Mouse (Mus musculus) heart, postnatal 25 days (tissue): ENCODE data around the gene Gp1bb. TPM values are rescaled to one million over a fixed set of nuclear protein-coding genes. Genes with fewer than 3 reads are reported as not detected.

Source experiments
- DNase-seq: peaks from one replicate; pipeline ENCODE4 v3.0.0; 2022; ENCODE audit warnings: low spot score
- intact Hi-C: fragments of 180-260 bp; cut with DNase I; formaldehyde crosslinking; loops from one replicate; pipeline ENCODE4 v1.15.1; 2025
- total RNA-seq, 2 experiments: library from RNA; stranded (reverse); gene quantifications; 2 replicates each; pipeline ENCODE4 v1.2.3; 2021

Gp1bb gene
- total RNA-seq, result 1 to 10 TPM in 1 of 2 experiments, under 1 TPM in 1; 0.36 to 1.1 TPM

DNA sequence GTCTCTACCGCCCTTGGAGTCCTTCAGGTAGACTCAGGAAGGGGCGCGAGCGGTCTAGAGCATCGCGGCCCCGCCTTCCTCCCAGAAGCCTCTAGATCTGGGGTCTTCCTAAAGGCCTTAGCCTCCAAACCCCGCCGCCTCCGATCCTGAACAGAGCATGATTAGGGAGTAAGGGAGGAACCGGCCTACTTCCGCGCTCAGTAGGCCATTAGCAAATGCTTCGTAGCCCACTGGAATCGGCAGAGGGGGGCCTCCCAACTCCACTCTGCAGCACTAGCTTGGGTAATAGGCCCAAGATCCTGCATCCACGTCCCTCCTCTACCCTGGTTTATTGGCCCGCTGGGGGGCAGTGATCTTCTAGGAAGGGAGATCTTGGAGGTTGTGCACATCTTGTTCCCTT is at the start of gene Gp1bb:
TSS of gene Gp1bb (minus strand) at position 385 of the 400 bp plus-strand sequence.
- intact Hi-C loops, result loop anchor here (10.0 kb wide), 1 partner anchor 727 kb away; the partner anchor contains the start of genes Dgcr2, Gm20518, Tssk1 and Tssk2
- DNase-seq, result no peak

GRCm38 (mm10) chr16:18669914-18670313 is 47.7 kb upstream of the Gp1bb start:
- no peak for DNase-seq
- intact Hi-C loops, result no loop called here

- DNase-seq, result no peak
- intact Hi-C loops, result no loop called here
Observed at GRCm38 (mm10) chr16:18658597-18658996, 36.4 kb upstream of the Gp1bb start.

DNA sequence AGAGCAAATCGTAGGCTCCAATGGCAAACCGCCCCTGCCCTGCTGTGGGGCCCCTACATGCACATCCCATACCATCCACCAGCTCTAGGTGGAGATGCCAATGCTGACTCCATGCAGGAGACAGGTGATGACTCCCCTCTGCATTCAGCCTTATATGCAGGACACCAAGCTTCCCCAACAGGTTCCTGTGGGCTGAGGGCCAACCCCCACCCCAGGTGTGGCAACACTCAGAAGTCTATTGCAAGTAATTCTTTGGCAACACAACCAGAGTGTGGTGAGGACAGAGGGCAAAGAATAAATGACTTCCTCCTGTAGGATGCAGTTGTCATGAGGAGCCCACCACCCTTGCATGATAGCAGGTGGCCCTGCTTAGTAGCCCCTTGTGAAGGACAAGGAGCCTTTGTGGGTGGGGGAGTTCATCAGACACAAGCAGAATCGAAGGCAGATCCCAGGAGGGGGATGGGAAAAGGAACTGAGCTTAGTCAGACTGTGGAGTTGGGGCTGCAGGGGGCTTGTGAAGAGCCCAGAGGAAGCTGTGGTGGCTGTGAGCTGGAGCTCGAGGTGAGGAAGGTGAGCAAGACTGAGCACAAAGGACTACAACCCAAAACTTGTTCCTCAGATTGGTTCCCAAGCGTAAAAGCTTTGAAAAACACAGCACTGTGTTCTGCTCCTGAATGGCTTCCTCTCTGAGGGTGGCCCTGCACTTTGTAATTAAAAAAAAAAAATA is 33.3 kb upstream of the Gp1bb start:
- intact Hi-C loops, result no loop called here

DNA sequence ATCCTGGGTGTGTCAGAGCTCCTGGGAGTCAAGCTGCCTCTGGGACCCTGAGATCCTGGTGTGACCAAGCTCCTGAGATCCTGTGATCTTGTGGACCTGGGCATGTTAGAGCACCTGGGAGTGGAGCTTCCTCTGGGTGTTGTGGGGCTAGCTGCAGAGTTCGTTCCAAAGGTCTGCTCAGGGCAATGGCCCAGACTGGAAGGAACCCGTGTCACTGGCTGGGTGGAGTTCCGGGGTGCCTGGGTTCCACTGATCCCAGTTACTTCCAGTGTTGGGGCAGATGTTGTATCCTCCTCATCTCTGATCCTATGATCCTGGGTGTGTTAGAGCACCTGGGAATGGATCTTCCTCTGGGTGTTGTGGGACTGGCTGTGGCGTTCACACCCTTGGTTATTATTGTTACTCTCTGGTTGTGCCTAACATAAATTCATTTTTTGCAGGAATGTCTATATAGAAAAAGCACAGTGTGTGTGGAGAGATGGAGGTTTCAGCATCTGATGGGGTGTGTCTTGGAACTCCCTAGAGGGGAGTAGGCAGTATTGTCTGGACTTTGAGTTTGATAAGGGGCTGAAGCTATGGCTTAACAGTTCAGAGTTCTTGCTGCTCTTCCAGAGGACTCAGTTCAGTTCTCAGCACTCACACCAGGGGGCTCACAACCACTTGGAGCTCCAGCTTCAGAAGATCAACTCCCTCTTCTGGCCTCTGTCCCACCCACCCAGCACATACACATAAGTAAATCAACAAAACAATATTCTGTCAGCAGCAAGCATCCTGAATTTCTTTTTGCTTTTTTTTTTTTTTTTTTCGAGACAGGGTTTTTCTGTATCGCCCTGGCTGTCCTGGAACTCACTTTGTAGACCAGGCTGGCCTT is 31.3 kb upstream of the Gp1bb start:
- intact Hi-C loops, result no loop called here
- no peak for DNase-seq

More for the DNA sequence above, 33.3 kb upstream of the Gp1bb start:
- no peak for DNase-seq

- intact Hi-C loops, result no loop called here
- no peak for DNase-seq
Observed at GRCm38 (mm10) chr16:18649126-18649525, 26.9 kb upstream of the Gp1bb start.

DNA sequence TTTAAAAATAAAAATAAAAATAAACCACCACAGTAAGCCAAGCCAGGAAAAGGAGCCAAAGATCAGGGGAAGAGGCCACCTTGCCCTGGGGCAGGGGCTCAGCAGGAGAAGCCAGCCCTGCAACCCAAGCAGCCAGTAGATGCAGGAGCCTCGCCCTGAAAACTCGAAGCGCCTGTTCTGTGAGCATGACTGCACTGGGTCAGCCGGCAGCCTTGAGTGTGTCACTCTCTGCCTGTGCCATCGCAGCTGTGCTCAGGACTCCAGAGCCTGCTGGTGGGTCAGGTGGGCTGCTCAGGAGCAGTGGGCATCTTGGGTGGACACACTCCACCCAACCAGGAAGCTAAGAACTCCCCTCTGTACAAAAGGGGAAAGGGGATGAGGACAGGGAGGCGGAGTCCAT is 23.1 kb upstream of the Gp1bb start:
- no peak for DNase-seq
- intact Hi-C loops, result no loop called here

- no peak for DNase-seq
Observed at GRCm38 (mm10) chr16:18644485-18644884, 22.3 kb upstream of the Gp1bb start.

GRCm38 (mm10) chr16:18643406-18643998 is 21.3 kb upstream of the Gp1bb start:
- intact Hi-C loops, result no loop called here

More at GRCm38 (mm10) chr16:18644485-18644884, 22.3 kb upstream of the Gp1bb start:
- intact Hi-C loops, result no loop called here

DNA sequence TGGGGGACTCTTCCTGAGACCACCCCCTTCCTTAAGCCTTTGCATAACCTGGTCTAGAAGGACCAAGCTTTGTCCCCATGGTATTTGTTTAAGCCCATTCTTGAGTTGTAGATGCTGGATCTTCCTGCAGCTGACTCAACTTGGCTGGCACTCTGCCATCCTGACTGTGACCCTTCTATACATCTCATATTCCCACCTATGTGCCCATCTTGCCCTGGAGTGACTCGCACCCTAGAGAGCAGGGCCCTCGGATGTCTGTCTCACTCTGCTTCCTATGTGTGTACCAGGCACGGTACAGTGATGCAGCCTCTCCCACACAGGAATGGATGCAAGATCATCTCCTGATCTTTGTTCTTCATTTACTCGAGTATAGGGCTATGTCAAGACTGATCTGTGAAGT is 20.7 kb upstream of the Gp1bb start:
- intact Hi-C loops, result no loop called here
- no peak for DNase-seq

More at GRCm38 (mm10) chr16:18643406-18643998, 21.3 kb upstream of the Gp1bb start:
- DNase-seq, result no peak

- intact Hi-C loops, result no loop called here
- no peak for DNase-seq
Observed at GRCm38 (mm10) chr16:18642291-18642690, 20.1 kb upstream of the Gp1bb start.

- intact Hi-C loops, result no loop called here
- DNase-seq, result no peak
Observed at GRCm38 (mm10) chr16:18639382-18639929, 17.3 kb upstream of the Gp1bb start.

GRCm38 (mm10) chr16:18638396-18638795 is 16.2 kb upstream of the Gp1bb start:
- no peak for DNase-seq
- intact Hi-C loops, result no loop called here

DNA sequence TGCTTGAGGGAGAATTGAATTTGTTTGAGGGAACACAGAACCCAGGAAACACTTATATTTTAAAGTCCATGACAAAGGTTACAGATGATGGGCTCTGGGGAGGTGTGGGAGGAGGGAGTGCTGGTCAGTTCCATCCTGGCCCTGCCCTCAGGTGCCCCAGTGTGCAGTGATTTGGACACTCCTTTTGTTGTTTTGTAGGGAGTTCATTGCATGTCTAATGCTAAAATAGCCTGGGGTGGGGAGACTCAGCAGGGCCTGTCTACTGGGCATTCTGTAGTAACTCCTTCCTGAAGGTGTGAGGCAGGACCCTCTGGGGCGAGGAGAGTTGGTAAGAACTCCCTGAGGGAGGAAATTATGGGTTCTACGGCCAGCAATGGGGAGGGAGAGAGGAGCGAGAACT is 14.6 kb upstream of the Gp1bb start:
- no peak for DNase-seq
- intact Hi-C loops, result no loop called here

DNA sequence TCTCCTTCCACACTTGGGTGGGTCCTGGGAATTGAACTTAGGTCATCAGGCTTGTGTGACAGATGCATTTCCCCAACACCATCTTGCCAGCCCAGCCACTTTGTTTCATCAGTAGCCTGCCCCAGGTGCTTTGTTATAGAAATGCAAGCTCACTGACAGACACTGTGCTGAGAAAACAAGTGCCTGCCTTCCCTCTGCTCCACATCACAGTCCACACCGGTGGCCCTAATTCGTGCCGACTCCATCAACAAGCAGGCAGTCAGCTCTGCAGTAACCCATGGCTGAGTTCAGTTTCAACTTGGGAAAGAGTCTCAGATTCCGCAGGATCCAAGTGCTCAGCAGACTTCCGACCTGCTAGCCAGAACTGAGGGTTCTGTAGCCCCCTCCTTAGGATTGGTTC is 14.2 kb upstream of the Gp1bb start:
- no peak for DNase-seq
- intact Hi-C loops, result no loop called here

GRCm38 (mm10) chr16:18633333-18633732 is 11.1 kb upstream of the Gp1bb start:
- DNase-seq, result no peak
- intact Hi-C loops, result no loop called here

- intact Hi-C loops, result no loop called here
- DNase-seq, result no peak
Observed at GRCm38 (mm10) chr16:18632816-18633215, 10.6 kb upstream of the Gp1bb start.

- DNase-seq, result no peak
- intact Hi-C loops, result no loop called here
Observed at GRCm38 (mm10) chr16:18632059-18632458, 9.9 kb upstream of the Gp1bb start.

DNA sequence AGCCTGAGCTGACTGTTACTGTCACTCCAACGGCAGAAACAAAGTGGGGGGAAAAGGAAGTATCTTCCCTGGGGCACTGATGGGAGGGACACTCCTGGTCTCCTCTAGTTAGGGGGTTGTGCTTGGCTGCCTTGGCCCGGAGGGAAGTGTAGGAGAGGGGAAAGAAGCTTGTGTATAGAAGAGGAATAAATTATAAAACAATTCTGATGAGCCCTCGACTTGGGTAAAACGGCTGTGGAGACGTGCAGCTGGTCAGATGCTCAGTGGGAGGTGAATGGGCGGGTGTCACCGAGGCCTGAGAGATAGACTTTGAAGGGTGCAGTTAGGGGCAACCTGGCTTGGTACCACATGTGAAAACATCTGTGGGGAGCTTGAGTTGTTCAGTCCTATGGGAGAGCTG is 8.9 kb upstream of the Gp1bb start:
- no peak for DNase-seq
- intact Hi-C loops, result no loop called here

DNA sequence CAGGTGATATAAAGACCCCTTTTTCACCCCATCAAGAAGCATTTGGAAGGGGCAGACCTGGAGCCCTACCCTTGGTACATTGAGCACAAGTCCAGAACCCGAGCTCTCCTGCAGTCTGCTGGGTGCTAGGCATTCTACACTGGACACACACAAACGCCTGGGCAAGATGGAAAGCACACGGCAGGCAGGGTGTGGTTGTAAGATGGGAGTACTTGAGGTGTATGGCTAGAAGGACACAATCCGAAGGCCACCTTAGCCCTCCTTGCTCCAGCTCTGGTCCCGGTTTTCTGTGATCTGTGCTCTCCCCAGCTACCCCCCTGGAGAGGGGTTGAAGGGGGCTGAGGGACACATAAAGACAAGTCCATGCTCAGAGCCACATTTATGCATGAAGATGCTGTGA is 8.1 kb upstream of the Gp1bb start:
- no peak for DNase-seq
- intact Hi-C loops, result no loop called here
